In the genomic region with DNA sequence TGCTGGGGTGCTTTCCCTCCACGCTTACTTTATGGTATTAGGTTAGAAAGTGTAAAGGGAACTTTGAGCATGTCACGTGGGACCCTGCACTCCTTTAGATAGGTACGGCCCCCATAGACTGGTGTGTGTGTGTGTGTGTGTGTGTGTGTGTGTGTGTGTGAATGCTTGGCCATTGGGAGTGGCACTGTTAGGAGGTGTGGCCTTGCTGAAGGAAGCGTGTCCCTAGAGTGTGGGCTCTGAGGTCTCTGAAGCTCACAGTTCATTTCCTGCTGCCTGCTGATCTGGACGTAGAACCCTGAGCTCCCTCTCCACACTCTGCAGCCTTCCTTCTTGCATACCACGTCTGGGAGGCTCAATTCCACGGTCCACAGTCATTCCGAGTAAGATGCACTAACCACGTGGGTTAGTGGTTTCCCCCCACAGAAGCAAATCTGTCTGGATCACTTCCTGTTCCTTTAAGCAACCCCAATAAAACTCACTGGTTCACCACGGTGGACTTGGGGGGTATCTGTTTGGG, we compare ENCODE assay signal across 8 mouse cellular contexts. TPM values are rescaled to one million over a fixed set of nuclear protein-coding genes. Genes with fewer than 3 reads are reported as not detected.
DNase-seq lines count a peak whose midpoint lies in the region; ATAC-seq and TF ChIP-seq lines count a peak whose summit lies in the region.

No protein-coding gene starts in this region.

- H3K9ac ChIP-seq in forebrain, postnatal 0 days = 0 out of 2 replicates have a peak overlapping the region, but pooled peaks have one; percentile 6

- peak overlapping the region; percentile 64 for H3K27ac ChIP-seq in forebrain, postnatal 0 days (ENCODE audit: low read depth, low read length)

- 71% methylated on average over 10 of the region's 10 CpGs for WGBS in forebrain, postnatal 0 days

- H3K4me3 ChIP-seq in forebrain, postnatal 0 days (ENCODE audit: low read depth, low read length) = no peak overlapping the region
- H3K4me3 ChIP-seq in megakaryocyte, embryonic 14.5 days (replicated peaks) = peak overlapping the region; percentile 85

- no peaks in the 10 kb centered on the region for H3K36me3 ChIP-seq in forebrain, postnatal 0 days (ENCODE audit: insufficient read depth)
- peaks cover 72% of the 10 kb centered on the region for H3K36me3 ChIP-seq in megakaryocyte, embryonic 14.5 days (replicated peaks; ENCODE audit: low read length)

- no peak for ATAC-seq in forebrain, postnatal 0 days

- H3K4me2 ChIP-seq in forebrain, postnatal 0 days (ENCODE audit: low read depth) = no peak overlapping the region

- no peaks in the 10 kb centered on the region for H3K9me3 ChIP-seq in forebrain, postnatal 0 days (ENCODE audit: low read length)
- H3K9me3 ChIP-seq in megakaryocyte, embryonic 14.5 days = no peaks in the 10 kb centered on the region

- no peaks in the 10 kb centered on the region for H3K27me3 ChIP-seq in forebrain, postnatal 0 days (ENCODE audit: insufficient read depth, low read length)
- H3K27me3 ChIP-seq in megakaryocyte, embryonic 14.5 days (replicated peaks) = peaks cover 30% of the 10 kb centered on the region

- TF ChIP-seq CTCF in forebrain, postnatal 0 days (IDR thresholded peaks at IDR 0.05; ENCODE audit: low read depth) = no peak

- peak; percentile 91 for DNase-seq in heart, adult 11 months
- no peak for DNase-seq in heart, postnatal 4 days
- DNase-seq in CD4-positive helper T cell, adult 2 months (ENCODE audit: low read depth, low spot score) = peak; percentile 80
- DNase-seq in forebrain, postnatal 0 days = no peak
- DNase-seq in cerebellum, adult 8-10 months = no peak
- no peak for DNase-seq in right cerebral cortex, postnatal 14 days
- DNase-seq in layer of hippocampus, adult 9-10 months (ENCODE audit: low spot score) = no peak

- H3K4me1 ChIP-seq in forebrain, postnatal 0 days (ENCODE audit: insufficient read depth) = peaks cover 10% of the 10 kb centered on the region; the same call in 1 of the 2 replicates
- peaks cover 40% of the 10 kb centered on the region for H3K4me1 ChIP-seq in megakaryocyte, embryonic 14.5 days

RNA-seq across cellular contexts. Expression of a gene that starts 19.2 kb away (rescaled TPM):
- total RNA-seq in heart, postnatal 4 days (2021) = 10 to 100 TPM; 29.0 to 31.5 TPM
- 22.1 and 23.2 TPM in 2 replicates for total RNA-seq in forebrain, postnatal 0 days (2014; rRNA removed)
- polyA plus RNA-seq in forebrain, postnatal 0 days (2015; fragmentation: Nextera tagmentation; extraction: Ambion mirVana) = 16.8 and 18.6 TPM in 2 replicates
- 1.9 and 3.4 TPM in 2 replicates for polyA plus RNA-seq in megakaryocyte, embryonic 14.5 days (2012; ENCODE audit: insufficient read depth, low replicate concordance)

RNA-seq across cellular contexts. Expression of a gene that starts 37.5 kb away (rescaled TPM):
- total RNA-seq in heart, postnatal 4 days (2021) = not detected
- total RNA-seq in forebrain, postnatal 0 days (2014; rRNA removed) = not detected in 2 replicates
- not detected in 2 replicates for polyA plus RNA-seq in forebrain, postnatal 0 days (2015; fragmentation: Nextera tagmentation; extraction: Ambion mirVana)
- not detected in 2 replicates for polyA plus RNA-seq in megakaryocyte, embryonic 14.5 days (2012; ENCODE audit: insufficient read depth, low replicate concordance)

RNA-seq across cellular contexts. Expression of a gene that starts 53.8 kb away (rescaled TPM):
- not detected for total RNA-seq in heart, postnatal 4 days (2021)
- 0.08 TPM in 1 of 2 replicates, not detected in the other for total RNA-seq in forebrain, postnatal 0 days (2014; rRNA removed)
- 0.21 and 0.42 TPM in 2 replicates for polyA plus RNA-seq in forebrain, postnatal 0 days (2015; fragmentation: Nextera tagmentation; extraction: Ambion mirVana)
- not detected in 2 replicates for polyA plus RNA-seq in megakaryocyte, embryonic 14.5 days (2012; ENCODE audit: insufficient read depth, low replicate concordance)

RNA-seq across cellular contexts. Expression of a gene that starts 55.7 kb away (rescaled TPM):
- total RNA-seq in heart, postnatal 4 days (2021) = not detected
- 0.08 and 0.33 TPM in 2 replicates for total RNA-seq in forebrain, postnatal 0 days (2014; rRNA removed)
- not detected in 2 replicates for polyA plus RNA-seq in forebrain, postnatal 0 days (2015; fragmentation: Nextera tagmentation; extraction: Ambion mirVana)
- not detected in 2 replicates for polyA plus RNA-seq in megakaryocyte, embryonic 14.5 days (2012; ENCODE audit: insufficient read depth, low replicate concordance)

Comparison
In these comparisons a context has a peak if more than half of its experiments do, and no peak if none do; other contexts are left out.
1. DNase-seq: peak in heart, adult 11 months (single experiment) and CD4-positive helper T cell, adult 2 months (single experiment); none in heart, postnatal 4 days (single experiment), forebrain, postnatal 0 days (single experiment), cerebellum, adult 8-10 months (single experiment), right cerebral cortex, postnatal 14 days (single experiment) and layer of hippocampus, adult 9-10 months (single experiment).